Mouse (Mus musculus): ENCODE measurements around the gene Cptp. TPM values are rescaled to one million over a fixed set of nuclear protein-coding genes. Genes with fewer than 3 reads are reported as not detected.

Cptp gene
- polyA plus RNA-seq, 1 experiment from 2014 or later = 29.1 TPM

GRCm38 (mm10) chr4:155838187-155839153 lies 30.8 kb downstream of the Cptp start:
- peaks cover 23% of the 10 kb centered on the region for H3K4me1 ChIP-seq (replicated peaks)
- H3K9ac ChIP-seq = no peak overlapping the region
- no peak overlapping the region for H3K4me2 ChIP-seq
- no peak overlapping the region for H3K4me3 ChIP-seq
- no peaks in the 10 kb centered on the region for H3K9me3 ChIP-seq
- H3K27ac ChIP-seq (replicated peaks) = no peak overlapping the region; the same call in 1 of the 2 replicates
- H3K36me3 ChIP-seq = no peaks in the 10 kb centered on the region
- peaks cover 6% of the 10 kb centered on the region for H3K27me3 ChIP-seq
- ATAC-seq (ENCODE audit: low FRiP score, low read depth) = no peak
- 65% methylated on average over 8 of the region's 8 CpGs for WGBS

- 85% methylated on average over 11 of the region's 11 CpGs for WGBS
- Histone ChIP-seq H3K9me3 (no peaks in the 10 kb centered on the region), H3K9ac (no peak overlapping the region), H3K4me2 (no peak overlapping the region), H3K4me3 (no peak overlapping the region), H3K27me3 (peaks cover 6% of the 10 kb centered on the region), H3K4me1 (replicated peaks) (peaks cover 33% of the 10 kb centered on the region), H3K36me3 (no peaks in the 10 kb centered on the region), H3K27ac (replicated peaks) (no peak overlapping the region)
- no peak for ATAC-seq (ENCODE audit: low FRiP score, low read depth)
These were observed 31.7 kb downstream of the Cptp start for GRCm38 (mm10) chr4:155837404-155838010.

GRCm38 (mm10) chr4:155833836-155834235 lies 35.4 kb downstream of the Cptp start:
- Histone ChIP-seq H3K36me3 (no peaks in the 10 kb centered on the region), H3K4me3 (peak overlapping the region; percentile 5), H3K4me2 (no peak overlapping the region), H3K9me3 (no peaks in the 10 kb centered on the region), H3K4me1 (replicated peaks) (peaks cover 24% of the 10 kb centered on the region), H3K27me3 (no peaks in the 10 kb centered on the region), H3K27ac (replicated peaks) (peak overlapping the region; percentile 61), H3K9ac (no peak overlapping the region)
- ATAC-seq (ENCODE audit: low FRiP score, low read depth) = peak; percentile 12; the same call in 1 of the 2 replicates
- 23% methylated on average over 2 of the region's 2 CpGs for WGBS

GRCm38 (mm10) chr4:155833234-155833633 lies 36.0 kb downstream of the Cptp start:
- 96% methylated on average over 4 of the region's 4 CpGs for WGBS
- Histone ChIP-seq H3K4me2 (no peak overlapping the region), H3K27ac (replicated peaks) (no peak overlapping the region), H3K9ac (no peak overlapping the region), H3K9me3 (no peaks in the 10 kb centered on the region), H3K27me3 (no peaks in the 10 kb centered on the region), H3K36me3 (no peaks in the 10 kb centered on the region), H3K4me1 (replicated peaks) (peaks cover 24% of the 10 kb centered on the region), H3K4me3 (no peak overlapping the region)
- ATAC-seq (ENCODE audit: low FRiP score, low read depth) = no peak

- Histone ChIP-seq H3K36me3 (peaks cover 5% of the 10 kb centered on the region), H3K27me3 (no peaks in the 10 kb centered on the region), H3K4me3 (peak overlapping the region; percentile 85), H3K27ac (replicated peaks) (no peak overlapping the region), H3K9ac (peak overlapping the region; percentile 86), H3K4me1 (replicated peaks) (peaks cover 24% of the 10 kb centered on the region), H3K9me3 (no peaks in the 10 kb centered on the region), H3K4me2 (peak overlapping the region; percentile 75)
- 59% methylated on average over 10 of the region's 10 CpGs for WGBS
- ATAC-seq (ENCODE audit: low FRiP score, low read depth) = no peak
These were observed 36.9 kb downstream of the Cptp start for GRCm38 (mm10) chr4:155832321-155832720.

- H3K9ac ChIP-seq = peak overlapping the region; percentile 86
- peaks cover 24% of the 10 kb centered on the region for H3K4me1 ChIP-seq (replicated peaks)
- H3K4me2 ChIP-seq = peak overlapping the region; percentile 75
- peaks cover 10% of the 10 kb centered on the region for H3K36me3 ChIP-seq
- 2% methylated on average over 25 of the region's 25 CpGs for WGBS
- ATAC-seq (ENCODE audit: low FRiP score, low read depth) = peak; percentile 47
- no peaks in the 10 kb centered on the region for H3K27me3 ChIP-seq
- no peaks in the 10 kb centered on the region for H3K9me3 ChIP-seq
- peak overlapping the region; percentile 92 for H3K27ac ChIP-seq (replicated peaks)
- peak overlapping the region; percentile 85 for H3K4me3 ChIP-seq
These were observed 37.4 kb downstream of the Cptp start for GRCm38 (mm10) chr4:155831831-155832230.

- Histone ChIP-seq H3K4me1 (replicated peaks) (peaks cover 24% of the 10 kb centered on the region), H3K27ac (replicated peaks) (peak within 1 kb of the TSS; percentile 92), H3K27me3 (no peaks in the 10 kb centered on the region), H3K4me3 (peak within 1 kb of the TSS; percentile 85), H3K9me3 (no peaks in the 10 kb centered on the region), H3K4me2 (peak within 1 kb of the TSS; percentile 75), H3K36me3 (peaks cover 14% of the 10 kb centered on the region), H3K9ac (peak within 1 kb of the TSS; percentile 86)
- peak; percentile 94 for ATAC-seq (ENCODE audit: low FRiP score, low read depth)
- under 1% methylated on average over 49 of the region's 49 CpGs for WGBS
These were observed 38.0 kb downstream of the Cptp start, which contains the start of gene Aurkaip1 for GRCm38 (mm10) chr4:155831205-155831766. Aurkaip1 (plus strand) TSS chr4:155831272.

- WGBS = 58% methylated on average over 8 of the region's 8 CpGs
- H3K4me2 ChIP-seq = peak overlapping the region; percentile 75
- H3K9me3 ChIP-seq = no peaks in the 10 kb centered on the region
- H3K9ac ChIP-seq = no peak overlapping the region; the same call in 1 of the 2 replicates
- H3K4me1 ChIP-seq (replicated peaks) = peaks cover 24% of the 10 kb centered on the region
- H3K4me3 ChIP-seq = peak overlapping the region; percentile 85
- no peaks in the 10 kb centered on the region for H3K27me3 ChIP-seq
- ATAC-seq (ENCODE audit: low FRiP score, low read depth) = no peak
- peak overlapping the region; percentile 92; the same call in 1 of the 2 replicates for H3K27ac ChIP-seq (replicated peaks)
- peaks cover 16% of the 10 kb centered on the region for H3K36me3 ChIP-seq
These were observed 38.6 kb downstream of the Cptp start for GRCm38 (mm10) chr4:155830596-155830995.

GRCm38 (mm10) chr4:155829866-155830265 lies 39.4 kb downstream of the Cptp start:
- H3K27me3 ChIP-seq = no peaks in the 10 kb centered on the region
- no peak for ATAC-seq (ENCODE audit: low FRiP score, low read depth)
- H3K4me2 ChIP-seq = no peak overlapping the region

GRCm38 (mm10) chr4:155823443-155823842 lies 45.8 kb downstream of the Cptp start:
- peaks cover 85% of the 10 kb centered on the region for H3K36me3 ChIP-seq
- WGBS = 95% methylated on average over 16 of the region's 16 CpGs

More at GRCm38 (mm10) chr4:155829866-155830265, 39.4 kb downstream of the Cptp start:
- Histone ChIP-seq H3K4me3 (no peak overlapping the region), H3K36me3 (peaks cover 23% of the 10 kb centered on the region), H3K9ac (no peak overlapping the region), H3K4me1 (replicated peaks) (peaks cover 24% of the 10 kb centered on the region), H3K9me3 (no peaks in the 10 kb centered on the region), H3K27ac (replicated peaks) (no peak overlapping the region)
- WGBS = 92% methylated on average over 4 of the region's 4 CpGs

GRCm38 (mm10) chr4:155821025-155821424 lies 48.2 kb downstream of the Cptp start:
- no peaks in the 10 kb centered on the region for H3K4me1 ChIP-seq (replicated peaks)
- no peaks in the 10 kb centered on the region for H3K27me3 ChIP-seq
- H3K27ac ChIP-seq (replicated peaks) = no peak overlapping the region
- H3K36me3 ChIP-seq = peaks cover 94% of the 10 kb centered on the region
- 75% methylated on average over 7 of the region's 7 CpGs for WGBS
- ATAC-seq (ENCODE audit: low FRiP score, low read depth) = no peak
- H3K4me3 ChIP-seq = no peak overlapping the region
- H3K9ac ChIP-seq = no peak overlapping the region
- no peak overlapping the region for H3K4me2 ChIP-seq
- no peaks in the 10 kb centered on the region for H3K9me3 ChIP-seq

More at GRCm38 (mm10) chr4:155823443-155823842, 45.8 kb downstream of the Cptp start:
- Histone ChIP-seq H3K4me2 (no peak overlapping the region), H3K9me3 (no peaks in the 10 kb centered on the region), H3K27ac (replicated peaks) (no peak overlapping the region), H3K27me3 (no peaks in the 10 kb centered on the region), H3K9ac (no peak overlapping the region), H3K4me3 (no peak overlapping the region), H3K4me1 (replicated peaks) (no peaks in the 10 kb centered on the region)
- no peak for ATAC-seq (ENCODE audit: low FRiP score, low read depth)
